Mouse (Mus musculus): ENCODE measurements around the gene Cdca3.
"Not testable (repeated sequence)": the region's sequence is repeated elsewhere in the genome, so short reads cannot be mapped to it uniquely, and the experiment has no call there.

The Cdca3 gene

GRCm38 (mm10) chr6:124828868-124829798 is at the start of gene Cdca3, which contains the start of gene Usp5:
Gene Cdca3, plus strand, starts transcription at chr6:124829547.
Gene Usp5, minus strand, starts transcription at chr6:124829484.
- peak; percentile 100 for DNase-seq

- DNase-seq, result peak; percentile 57
Measured at GRCm38 (mm10) chr6:124779984-124780416, 49.3 kb upstream of the Cdca3 start.

GRCm38 (mm10) chr6:124780917-124781316 is 48.4 kb upstream of the Cdca3 start:
- DNase-seq, result no peak

GRCm38 (mm10) chr6:124782436-124782835 is 46.9 kb upstream of the Cdca3 start:
- DNase-seq, result peak; percentile 67

GRCm38 (mm10) chr6:124786756-124787420 is 42.5 kb upstream of the Cdca3 start:
- DNase-seq, result peak; percentile 79

- DNase-seq, result no peak
Measured at GRCm38 (mm10) chr6:124787722-124788121, 41.6 kb upstream of the Cdca3 start.

- no peak for DNase-seq
Measured at GRCm38 (mm10) chr6:124789519-124789918, 39.8 kb upstream of the Cdca3 start.

GRCm38 (mm10) chr6:124790121-124790520 is 39.2 kb upstream of the Cdca3 start:
- no peak for DNase-seq

- DNase-seq, result peak; percentile 85
Measured at GRCm38 (mm10) chr6:124791911-124792310, 37.4 kb upstream of the Cdca3 start.

- DNase-seq, result peak; percentile 90
Measured at GRCm38 (mm10) chr6:124795781-124796180, 33.6 kb upstream of the Cdca3 start.

GRCm38 (mm10) chr6:124796200-124796599 is 33.1 kb upstream of the Cdca3 start:
- DNase-seq, result no peak

- DNase-seq, result peak; percentile 54
Measured at GRCm38 (mm10) chr6:124802400-124802799, 26.9 kb upstream of the Cdca3 start.

GRCm38 (mm10) chr6:124803061-124803460 is 26.3 kb upstream of the Cdca3 start:
- no peak for DNase-seq

GRCm38 (mm10) chr6:124803691-124804090 is 25.7 kb upstream of the Cdca3 start:
- not testable (repeated sequence) for DNase-seq

- no peak for DNase-seq
Measured at GRCm38 (mm10) chr6:124804341-124804740, 25.0 kb upstream of the Cdca3 start.

- DNase-seq, result peak; percentile 97
Measured at GRCm38 (mm10) chr6:124805341-124806321, 23.7 kb upstream of the Cdca3 start.

- DNase-seq, result no peak
Measured at GRCm38 (mm10) chr6:124806446-124807140, 22.8 kb upstream of the Cdca3 start.

- no peak for DNase-seq
Measured at GRCm38 (mm10) chr6:124807366-124807765, 22.0 kb upstream of the Cdca3 start.

- no peak for DNase-seq
Measured at GRCm38 (mm10) chr6:124807986-124808357, 21.4 kb upstream of the Cdca3 start.

GRCm38 (mm10) chr6:124808358-124809012 is 20.9 kb upstream of the Cdca3 start, which contains the start of gene Spsb2:
Gene Spsb2, plus strand, starts transcription at chr6:124808661.
- DNase-seq, result peak; percentile 90

Data from kidney, adult 9 months (tissue).